Comparison of ENCODE assay signal across 29 mouse cellular contexts in genomic region chr17:71826603-71827002, GRCm38 (mm10). TPM values are rescaled to one million over a fixed set of nuclear protein-coding genes. Genes with fewer than 3 reads are reported as not detected.
DNase-seq lines count a peak whose midpoint lies in the region; ATAC-seq and TF ChIP-seq lines count a peak whose summit lies in the region.
"Had no signal": no experiment of that assay in that cellular context is flagged by ENCODE, and none has a peak within 500 bp of the region (broad histone marks: within the 10 kb centered on the region; RNA-seq: fewer than 3 reads in every experiment).

No protein-coding gene starts in this region.

- in situ Hi-C loops in CH12.LX (cut with MboI; ENCODE audit: low pct_ligation_motif_present, low pct_unique_long_range_greater_than_20kb, low sequenced_read_pairs): no loop called here

- TF ChIP-seq EP300 in CH12.LX (IDR thresholded peaks at IDR 0.05; ENCODE audit: low read length): peak; percentile 78

- dilution Hi-C loops in CH12.LX (cut with MboI; ENCODE audit: extremely low pct_ligation_motif_present, extremely low pct_unique_long_range_greater_than_20kb, low sequenced_read_pairs): no loop called here

- ATAC-seq in heart, embryonic 11.5 days (replicated peaks; ENCODE audit: insufficient number of reproducible peaks, low FRiP score, low TSS enrichment): no peak
- ATAC-seq in heart, embryonic 16.5 days (replicated peaks; ENCODE audit: extremely low read depth, insufficient read depth, low FRiP score): peak; percentile 39; the same call in 1 of the 2 replicates
- no peak for ATAC-seq in hindbrain, embryonic 12.5 days (ENCODE audit: low FRiP score)
- ATAC-seq: forebrain, embryonic 15.5 days; hindbrain, postnatal 0 days; intestine, embryonic 15.5 days; midbrain, embryonic 13.5 days had no signal

- peak overlapping the region; percentile 29; the same call in 1 of the 2 replicates for H3K27ac ChIP-seq in heart, embryonic 11.5 days (ENCODE audit: low read depth, low read length)
- no peak overlapping the region for H3K27ac ChIP-seq in heart, embryonic 16.5 days (ENCODE audit: low read length)
- H3K27ac ChIP-seq in CH12.LX (ENCODE audit: insufficient read depth, low read depth): no peak overlapping the region
- no peak overlapping the region for H3K27ac ChIP-seq in hindbrain, embryonic 12.5 days
- H3K27ac ChIP-seq: embryonic facial prominence, embryonic 13.5 days; forebrain, embryonic 10.5 days; forebrain, embryonic 15.5 days; hindbrain, embryonic 10.5 days; hindbrain, postnatal 0 days; intestine, embryonic 15.5 days; kidney, postnatal 0 days; limb, embryonic 15.5 days; liver, embryonic 13.5 days; midbrain, embryonic 13.5 days had no signal

- no peak overlapping the region for H3K4me3 ChIP-seq in heart, embryonic 11.5 days (ENCODE audit: low read depth, low read length)
- H3K4me3 ChIP-seq in heart, embryonic 16.5 days (ENCODE audit: low read length): no peak overlapping the region
- no peak overlapping the region for H3K4me3 ChIP-seq in CH12.LX (replicated peaks in 1 of 3; ENCODE audit: low read depth in 2 of 3, low read length in 2 of 3, poor library complexity in 1 of 3)
- H3K4me3 ChIP-seq in hindbrain, embryonic 12.5 days: no peak overlapping the region
- H3K4me3 ChIP-seq: embryonic facial prominence, embryonic 13.5 days; forebrain, embryonic 10.5 days; forebrain, embryonic 15.5 days; hindbrain, embryonic 10.5 days; intestine, embryonic 15.5 days; limb, embryonic 15.5 days; liver, embryonic 13.5 days; midbrain, embryonic 13.5 days had no signal

- intact Hi-C loops in heart, postnatal 25 days (cut with DNase I): no loop called here

- H3K4me1 ChIP-seq in heart, embryonic 11.5 days (ENCODE audit: control insufficient read depth, insufficient read depth, low read length): peaks cover 12% of the 10 kb centered on the region
- H3K4me1 ChIP-seq in heart, embryonic 16.5 days (ENCODE audit: control insufficient read depth, insufficient read depth, low read length): peaks cover 10% of the 10 kb centered on the region
- H3K4me1 ChIP-seq in CH12.LX (ENCODE audit: control insufficient read depth in 1 of 2, insufficient read depth in 2 of 2): peaks cover 6 to 21% of the 10 kb centered on the region in 2 experiments; a peak in 3 of 4 replicates
- H3K4me1 ChIP-seq in hindbrain, embryonic 12.5 days: no peaks in the 10 kb centered on the region
- H3K4me1 ChIP-seq: forebrain, embryonic 10.5 days; forebrain, embryonic 15.5 days; liver, embryonic 13.5 days; midbrain, embryonic 13.5 days had no signal

- no peak for DNase-seq in heart, postnatal 25 days (ENCODE audit: low spot score)
- no peak for DNase-seq in heart, adult 18-20 months
- peak; percentile 46 for DNase-seq in CH12.LX (ENCODE audit: extremely low read depth)
- DNase-seq in heart, postnatal 4 days: peak; percentile 17
- no peak for DNase-seq in thymus, adult 18-20 months
- DNase-seq: adrenal gland, postnatal 10 days; B cell, adult 2 months; cerebellum, adult 11 months; cerebellum, adult 9-10 months; kidney, adult 8-10 months; kidney, postnatal 4 days; layer of hippocampus, postnatal 36 days; left cerebral cortex, postnatal 4 days; liver, embryonic 13.5 days; lung, adult 2 months; lung, postnatal 14 days; thymus, postnatal 4 days had no signal

- no peak for TF ChIP-seq CTCF in CH12.LX (conservative IDR thresholded peaks at IDR 0.05 in 1 of 2, IDR thresholded peaks at IDR 0.05 in 1 of 2; ENCODE audit: low read depth in 2 of 2, low read length in 2 of 2)

- H3K9ac ChIP-seq in heart, embryonic 11.5 days (ENCODE audit: low read depth, low read length): 0 out of 2 replicates have a peak overlapping the region, but pooled peaks have one; percentile 16
- no peak overlapping the region for H3K9ac ChIP-seq in heart, embryonic 16.5 days (ENCODE audit: low read length)
- no peak overlapping the region for H3K9ac ChIP-seq in CH12.LX (ENCODE audit: insufficient read depth, low read depth)
- H3K9ac ChIP-seq in hindbrain, embryonic 12.5 days: no peak overlapping the region
- H3K9ac ChIP-seq: embryonic facial prominence, embryonic 13.5 days; forebrain, embryonic 15.5 days; intestine, embryonic 15.5 days; limb, embryonic 15.5 days; liver, embryonic 13.5 days; midbrain, embryonic 13.5 days had no signal

- no peaks in the 10 kb centered on the region for H3K27me3 ChIP-seq in heart, embryonic 11.5 days (ENCODE audit: control insufficient read depth, insufficient read depth, low read length)
- no peaks in the 10 kb centered on the region for H3K27me3 ChIP-seq in heart, embryonic 16.5 days (ENCODE audit: control insufficient read depth, insufficient read depth, low read length)
- H3K27me3 ChIP-seq in CH12.LX (replicated peaks): no peaks in the 10 kb centered on the region
- no peaks in the 10 kb centered on the region for H3K27me3 ChIP-seq in hindbrain, embryonic 12.5 days
- H3K27me3 ChIP-seq: embryonic facial prominence, embryonic 13.5 days; forebrain, embryonic 15.5 days; intestine, embryonic 15.5 days; limb, embryonic 15.5 days; liver, embryonic 13.5 days; midbrain, embryonic 13.5 days had no signal

- peaks cover 2% of the 10 kb centered on the region for H3K36me3 ChIP-seq in heart, embryonic 11.5 days (ENCODE audit: control insufficient read depth, insufficient read depth, low read length)
- H3K36me3 ChIP-seq in heart, embryonic 16.5 days (ENCODE audit: control insufficient read depth, insufficient read depth): peaks cover 19% of the 10 kb centered on the region
- no peaks in the 10 kb centered on the region for H3K36me3 ChIP-seq in CH12.LX (replicated peaks in 1 of 2; ENCODE audit: control insufficient read depth in 1 of 2, insufficient read depth in 1 of 2, low read length in 1 of 2)
- peaks cover 24% of the 10 kb centered on the region; the same call in 1 of the 2 replicates for H3K36me3 ChIP-seq in hindbrain, embryonic 12.5 days
- H3K36me3 ChIP-seq: forebrain, embryonic 15.5 days; intestine, embryonic 15.5 days; liver, embryonic 13.5 days had no signal

- TF ChIP-seq POLR2A in CH12.LX (IDR thresholded peaks at IDR 0.05; ENCODE audit: low read depth, low read length): no peak

- H3K4me2 ChIP-seq in heart, embryonic 11.5 days: no peak overlapping the region
- no peak overlapping the region for H3K4me2 ChIP-seq in heart, embryonic 16.5 days (ENCODE audit: low read depth, low read length)
- H3K4me2 ChIP-seq in CH12.LX (ENCODE audit: insufficient read depth, low read depth, poor library complexity, severe bottlenecking): peak overlapping the region; percentile 74; the same call in 1 of the 2 replicates
- H3K4me2 ChIP-seq in hindbrain, embryonic 12.5 days (replicated peaks): no peak overlapping the region
- H3K4me2 ChIP-seq: embryonic facial prominence, embryonic 13.5 days; forebrain, embryonic 15.5 days; intestine, embryonic 15.5 days; limb, embryonic 15.5 days; liver, embryonic 13.5 days; midbrain, embryonic 13.5 days had no signal

- TF ChIP-seq RAD21 in CH12.LX (IDR thresholded peaks at IDR 0.05; ENCODE audit: low read depth, low read length): no peak

- no peaks in the 10 kb centered on the region for H3K79me2 ChIP-seq in CH12.LX (replicated peaks; ENCODE audit: control insufficient read depth, extremely low read depth, insufficient read depth, poor library complexity, severe bottlenecking)

- no peaks in the 10 kb centered on the region for H3K9me3 ChIP-seq in heart, embryonic 11.5 days (replicated peaks; ENCODE audit: control insufficient read depth, low read length)
- no peaks in the 10 kb centered on the region for H3K9me3 ChIP-seq in heart, embryonic 16.5 days (replicated peaks; ENCODE audit: control insufficient read depth, low read length)
- H3K9me3 ChIP-seq in CH12.LX (replicated peaks; ENCODE audit: low read length): no peaks in the 10 kb centered on the region
- H3K9me3 ChIP-seq in hindbrain, embryonic 12.5 days (replicated peaks): no peaks in the 10 kb centered on the region
- H3K9me3 ChIP-seq: embryonic facial prominence, embryonic 13.5 days; forebrain, embryonic 10.5 days; forebrain, embryonic 15.5 days; hindbrain, embryonic 10.5 days; intestine, embryonic 15.5 days; limb, embryonic 15.5 days; liver, embryonic 13.5 days; midbrain, embryonic 13.5 days had no signal

- 27% methylated on average over 3 of the region's 3 CpGs for WGBS in heart, embryonic 11.5 days (ENCODE audit: insufficient replicate concordance)
- 32% methylated on average over 3 of the region's 3 CpGs for WGBS in heart, embryonic 16.5 days
- WGBS in hindbrain, embryonic 12.5 days: 81% methylated on average over 3 of the region's 3 CpGs

TF ChIP-seq in CH12.LX, 34 proteins besides CTCF, POLR2A, EP300 and RAD21:
- TF ChIP-seq ZC3H11A (IDR thresholded peaks at IDR 0.05; ENCODE audit: low read depth, low read length) (no peak), JUN (IDR thresholded peaks at IDR 0.05; ENCODE audit: insufficient read depth, low read depth, low read length) (peak; percentile 14; the same call in 1 of the 2 replicates), IRF4 (IDR thresholded peaks at IDR 0.05; ENCODE audit: low read depth, low read length) (peak; percentile 86), CHD2 (IDR thresholded peaks at IDR 0.05; ENCODE audit: low read length) (no peak), RCOR1 (conservative IDR thresholded peaks at IDR 0.05; ENCODE audit: low read depth, low read length) (peak; percentile 45; the same call in 1 of the 2 replicates), NELFE (IDR thresholded peaks at IDR 0.05; ENCODE audit: low read depth, low read length) (no peak), MAX (IDR thresholded peaks at IDR 0.05; ENCODE audit: low read length) (no peak), ZMIZ1 (IDR thresholded peaks at IDR 0.05; ENCODE audit: low read depth, low read length) (no peak), ZKSCAN1 (IDR thresholded peaks at IDR 0.05; ENCODE audit: borderline replicate concordance, low read depth, low read length) (no peak), CHD1 (IDR thresholded peaks at IDR 0.05; ENCODE audit: low read depth, low read length) (no peak)

RNA-seq across cellular contexts. Expression of gene Clip4, which starts 58.3 kb away (rescaled TPM):
- polyA plus RNA-seq in heart, embryonic 11.5 days (2014; fragmentation: Nextera tagmentation; extraction: Ambion mirVana): 28.6 and 30.6 TPM in 2 replicates
- 100 to 1,000 TPM; 216 to 251 TPM for total RNA-seq in heart, postnatal 25 days (2021)
- polyA plus RNA-seq in heart, embryonic 16.5 days (2015; fragmentation: Nextera tagmentation; extraction: Ambion mirVana): 35.8 and 37.2 TPM in 2 replicates
- total RNA-seq in heart, adult 18-20 months (2021): 100 to 1,000 TPM; 256 to 257 TPM
- total RNA-seq in CH12.LX (2012; rRNA removed): not detected in 2 replicates
- total RNA-seq in CH12.LX (2014; rRNA removed): 0.22 TPM in 1 of 2 replicates, not detected in the other
- polyA plus RNA-seq in CH12.LX (2012; ENCODE audit: insufficient read length, low read depth): 0.23 and 0.86 TPM in 2 replicates
- 100 to 1,000 TPM; 173 TPM for total RNA-seq in heart, postnatal 4 days (2021)
- 7.5 and 9.2 TPM in 2 replicates for polyA plus RNA-seq in hindbrain, embryonic 12.5 days (2016; fragmentation: Nextera tagmentation; extraction: Ambion mirVana)

Comparison
In these comparisons a context has a peak if more than half of its experiments do, and no peak if none do; other contexts are left out.
1. DNase-seq: peak in CH12.LX (single experiment) and heart, postnatal 4 days (single experiment); none in heart, postnatal 25 days (single experiment), heart, adult 18-20 months (0 of 2) and thymus, adult 18-20 months (0 of 2).
2. RNA of gene Clip4, which starts 58.3 kb away (total RNA-seq): 256 to 257 TPM in heart, adult 18-20 months, 216 to 251 TPM in heart, postnatal 25 days and 173 TPM in heart, postnatal 4 days; 0.22 TPM in CH12.LX; every median in the first group is over 100 times any median in the second.